Mouse (Mus musculus): ENCODE data around the gene Atpaf2. TPM values are rescaled to one million over a fixed set of nuclear protein-coding genes. Genes with fewer than 3 reads are reported as not detected.

Gene Atpaf2
- polyA plus RNA-seq, 1 experiment from 2014 or later = 26.6 TPM

- Histone ChIP-seq H3K4me3 (ENCODE audit: inconsistent target) (no peak overlapping the region), H3K79me2 (ENCODE audit: inconsistent target) (no peaks in the 10 kb centered on the region), H3K36me3 (ENCODE audit: inconsistent target) (no peaks in the 10 kb centered on the region), H3K27ac (no peak overlapping the region)
- WGBS (ENCODE audit: missing documents) = 78% methylated on average over 6 of the region's 6 CpGs
Measured at GRCm38 (mm10) chr11:60374481-60374880, 43.8 kb downstream of the Atpaf2 start.

GRCm38 (mm10) chr11:60370431-60370830, 47.8 kb downstream of the Atpaf2 start:
- H3K79me2 ChIP-seq (ENCODE audit: inconsistent target) = no peaks in the 10 kb centered on the region
- WGBS (ENCODE audit: missing documents) = 97% methylated on average over 13 of the region's 13 CpGs
- no peak overlapping the region for H3K27ac ChIP-seq
- no peak overlapping the region for H3K4me3 ChIP-seq (ENCODE audit: inconsistent target)
- no peaks in the 10 kb centered on the region for H3K36me3 ChIP-seq (ENCODE audit: inconsistent target)

DNA sequence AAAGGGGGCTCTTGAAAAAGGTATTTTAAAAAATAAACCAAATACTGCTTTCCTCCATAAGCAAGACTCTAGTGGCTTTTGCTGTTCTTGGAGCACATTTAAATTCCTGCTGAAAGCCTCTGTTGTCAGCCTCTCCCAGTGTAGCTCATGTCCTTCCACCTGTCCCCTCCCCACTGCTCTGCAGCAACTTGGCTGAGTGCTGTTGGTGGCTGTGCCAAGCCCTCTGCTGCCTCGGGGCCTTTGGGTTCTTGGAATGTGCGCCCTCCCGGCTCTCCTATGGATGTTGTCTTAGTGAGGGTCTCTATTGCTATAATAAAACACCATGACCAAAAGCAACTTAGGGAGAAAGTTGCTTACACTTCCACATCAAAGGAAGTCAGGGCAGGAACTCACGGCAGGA, 48.8 kb downstream of the Atpaf2 start:
- Histone ChIP-seq H3K79me2 (ENCODE audit: inconsistent target) (no peaks in the 10 kb centered on the region), H3K4me3 (ENCODE audit: inconsistent target) (no peak overlapping the region), H3K36me3 (ENCODE audit: inconsistent target) (no peaks in the 10 kb centered on the region), H3K27ac (no peak overlapping the region)
- 97% methylated on average over 4 of the region's 4 CpGs for WGBS (ENCODE audit: missing documents)

DNA sequence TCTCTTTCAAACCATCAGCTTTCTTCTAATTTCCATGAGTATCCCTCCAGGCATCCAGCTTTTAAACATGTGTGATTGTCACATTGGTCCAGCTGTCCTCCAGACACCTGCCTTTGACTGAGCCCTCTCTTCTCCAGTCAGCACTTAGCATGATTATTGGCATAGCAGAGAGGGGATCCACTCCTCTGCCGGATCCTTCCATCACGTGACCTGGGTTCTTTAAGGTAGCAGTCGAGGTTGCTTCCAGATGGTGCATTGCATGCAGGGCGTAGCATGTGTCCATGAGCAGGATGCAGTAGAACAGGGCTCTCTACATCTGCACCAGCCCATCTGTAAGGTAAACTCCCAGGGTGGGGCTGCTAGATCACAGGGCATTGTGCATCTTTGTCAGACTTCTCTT, 49.3 kb downstream of the Atpaf2 start:
- 51% methylated on average over 4 of the region's 4 CpGs for WGBS (ENCODE audit: missing documents)
- Histone ChIP-seq H3K36me3 (ENCODE audit: inconsistent target) (no peaks in the 10 kb centered on the region), H3K79me2 (ENCODE audit: inconsistent target) (no peaks in the 10 kb centered on the region), H3K4me3 (ENCODE audit: inconsistent target) (no peak overlapping the region), H3K27ac (no peak overlapping the region)

- H3K79me2 ChIP-seq (ENCODE audit: inconsistent target) = no peaks in the 10 kb centered on the region
- H3K27ac ChIP-seq = no peak overlapping the region
- H3K36me3 ChIP-seq (ENCODE audit: inconsistent target) = no peaks in the 10 kb centered on the region
- 72% methylated on average over 3 of the region's 3 CpGs for WGBS (ENCODE audit: missing documents)
- no peak overlapping the region for H3K4me3 ChIP-seq (ENCODE audit: inconsistent target)
Measured at GRCm38 (mm10) chr11:60367256-60367655, 51.0 kb downstream of the Atpaf2 start.

DNA sequence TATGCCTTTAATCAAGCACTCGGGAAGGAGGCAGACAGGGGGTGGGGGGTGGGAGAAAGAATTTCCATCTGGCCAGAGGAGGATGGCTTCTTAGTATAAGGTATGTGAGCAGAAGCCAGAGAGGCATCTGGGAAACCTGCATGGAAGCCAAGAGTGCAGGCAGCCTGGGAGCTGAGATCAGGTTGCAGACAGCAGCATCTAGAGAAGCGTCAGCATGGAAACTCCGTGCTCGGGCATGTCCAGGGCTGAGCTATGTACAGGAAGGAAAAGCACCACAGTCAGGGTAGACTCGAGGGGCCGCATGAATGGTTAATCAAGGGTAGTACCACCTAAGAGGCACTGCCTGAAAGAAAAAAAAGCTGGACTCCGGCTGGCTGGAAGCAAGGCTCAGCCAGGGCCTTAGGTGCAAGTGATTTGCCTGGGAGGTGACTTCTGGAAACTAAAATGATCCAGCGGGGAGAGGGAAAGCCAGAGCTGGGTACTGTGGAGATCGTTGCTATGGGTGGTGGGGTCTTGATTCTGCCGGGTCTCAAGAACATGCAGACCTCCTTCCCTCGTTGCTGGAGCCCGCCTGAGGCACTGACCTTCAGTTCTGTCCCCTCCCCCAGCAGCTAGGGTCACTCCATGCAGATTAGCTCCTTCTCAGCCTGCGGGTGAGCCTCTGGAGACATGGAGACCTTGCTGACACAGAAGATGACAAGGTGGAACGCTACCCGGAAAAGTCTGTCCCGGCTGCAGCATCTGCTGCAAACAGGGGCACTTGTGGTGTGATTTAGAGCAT, 51.8 kb downstream of the Atpaf2 start:
- no peak overlapping the region for H3K27ac ChIP-seq
- WGBS (ENCODE audit: missing documents) = 76% methylated on average over 15 of the region's 16 CpGs
- no peaks in the 10 kb centered on the region for H3K79me2 ChIP-seq (ENCODE audit: inconsistent target)
- H3K36me3 ChIP-seq (ENCODE audit: inconsistent target) = no peaks in the 10 kb centered on the region
- H3K4me3 ChIP-seq (ENCODE audit: inconsistent target) = no peak overlapping the region

DNA sequence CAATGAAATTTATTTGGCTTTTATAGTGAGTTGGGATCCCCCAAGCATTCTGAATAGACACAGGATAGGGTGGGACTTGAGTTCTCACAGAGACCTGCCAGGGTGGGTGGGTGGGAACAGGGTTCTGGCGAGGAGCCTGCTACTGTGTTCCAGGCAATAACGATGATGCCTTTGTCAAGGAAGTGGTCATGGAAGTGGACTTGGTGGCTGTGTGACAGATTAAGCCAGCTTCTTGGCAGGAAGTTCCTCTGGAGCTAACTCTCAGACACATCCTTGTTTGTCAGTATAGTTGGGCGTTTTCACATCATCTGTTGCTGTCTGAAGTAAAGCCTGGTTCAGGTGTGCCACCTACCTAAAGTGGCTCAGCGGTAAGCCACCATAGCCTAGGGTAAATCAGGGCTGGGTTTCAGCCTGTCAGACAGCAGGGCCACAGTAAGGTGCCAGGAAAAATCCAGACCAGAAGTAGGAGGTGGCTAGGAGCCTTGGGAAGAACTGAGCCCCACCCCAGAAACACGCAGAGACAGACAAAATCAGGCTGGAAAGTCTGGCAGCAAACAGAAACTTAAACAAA, 57.5 kb downstream of the Atpaf2 start:
- 82% methylated on average over 5 of the region's 5 CpGs for WGBS (ENCODE audit: missing documents)
- Histone ChIP-seq H3K79me2 (ENCODE audit: inconsistent target) (no peaks in the 10 kb centered on the region), H3K27ac (no peak overlapping the region), H3K36me3 (ENCODE audit: inconsistent target) (no peaks in the 10 kb centered on the region), H3K4me3 (ENCODE audit: inconsistent target) (no peak overlapping the region)

DNA sequence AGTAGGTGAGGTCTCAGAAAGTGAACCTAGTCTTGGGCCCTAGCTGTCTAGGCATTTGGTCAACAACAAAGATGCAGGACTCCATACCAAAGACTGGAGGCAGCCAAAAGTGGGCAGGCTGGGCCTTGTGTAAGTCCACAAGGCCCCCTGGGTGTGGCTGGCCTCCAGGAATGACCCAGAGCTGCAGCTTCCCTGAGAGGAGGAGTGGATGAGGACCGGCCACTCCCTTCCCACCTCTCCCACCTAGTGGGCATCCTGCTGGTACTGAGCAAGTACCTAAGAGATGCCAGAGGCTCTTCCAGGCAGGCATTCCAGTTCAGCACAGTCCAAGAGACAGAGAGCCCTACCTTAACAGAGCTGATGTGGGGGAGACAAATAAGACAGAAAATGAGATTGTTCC, 58.3 kb downstream of the Atpaf2 start:
- 100% methylated on average over 1 of the region's 1 CpGs for WGBS (ENCODE audit: missing documents)
- H3K79me2 ChIP-seq (ENCODE audit: inconsistent target) = no peaks in the 10 kb centered on the region
- no peak overlapping the region for H3K4me3 ChIP-seq (ENCODE audit: inconsistent target)
- no peaks in the 10 kb centered on the region for H3K36me3 ChIP-seq (ENCODE audit: inconsistent target)
- H3K27ac ChIP-seq = no peak overlapping the region

- Histone ChIP-seq H3K79me2 (ENCODE audit: inconsistent target) (no peaks in the 10 kb centered on the region), H3K4me3 (ENCODE audit: inconsistent target) (no peak overlapping the region), H3K36me3 (ENCODE audit: inconsistent target) (no peaks in the 10 kb centered on the region), H3K27ac (peak overlapping the region; percentile 17; the same call in 1 of the 2 replicates)
- WGBS (ENCODE audit: missing documents) = 57% methylated on average over 5 of the region's 5 CpGs
Measured at GRCm38 (mm10) chr11:60359138-60359537, 59.1 kb downstream of the Atpaf2 start.

DNA sequence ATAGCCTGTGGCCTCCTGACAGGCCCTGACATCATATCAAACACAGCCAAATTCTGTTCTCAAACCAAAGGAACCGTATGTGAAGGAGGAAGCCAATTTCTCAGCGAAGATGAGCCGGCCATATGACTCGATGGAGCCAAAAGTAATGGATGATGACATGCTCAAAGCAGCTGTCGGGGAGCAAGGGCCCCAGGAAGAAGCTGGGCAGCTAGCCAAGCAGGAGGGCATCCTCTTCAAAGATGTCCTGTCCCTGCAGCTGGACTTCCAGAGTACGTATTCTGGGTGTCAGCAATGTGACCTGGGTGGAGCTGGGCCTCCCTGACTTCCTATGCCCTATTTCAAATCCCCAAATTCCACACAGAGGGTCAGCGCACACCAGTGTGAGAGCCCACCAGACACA, 59.7 kb downstream of the Atpaf2 start:
- H3K4me3 ChIP-seq (ENCODE audit: inconsistent target) = no peak overlapping the region
- peak overlapping the region; percentile 17 for H3K27ac ChIP-seq
- H3K79me2 ChIP-seq (ENCODE audit: inconsistent target) = no peaks in the 10 kb centered on the region
- WGBS (ENCODE audit: missing documents) = 77% methylated on average over 7 of the region's 7 CpGs
- H3K36me3 ChIP-seq (ENCODE audit: inconsistent target) = no peaks in the 10 kb centered on the region

DNA sequence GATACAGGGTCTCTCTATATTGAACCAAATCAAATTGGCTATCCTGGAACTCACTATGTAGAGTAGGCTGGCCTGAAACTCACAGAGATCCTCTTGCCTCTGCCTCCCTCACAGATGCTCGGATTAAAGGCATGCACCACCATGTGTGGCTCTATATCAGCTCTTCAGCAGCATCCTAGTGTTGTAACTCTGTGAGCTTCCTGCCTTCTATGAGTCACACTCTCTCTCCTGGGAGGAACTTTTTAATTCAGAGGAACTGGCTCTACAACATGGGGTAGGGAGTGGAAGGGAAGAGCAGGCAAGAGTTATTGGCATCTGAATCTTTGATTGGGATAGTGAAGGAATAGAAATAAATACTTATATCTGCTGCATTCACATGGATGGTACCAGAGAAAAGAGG, 61.1 kb downstream of the Atpaf2 start:
- no peak overlapping the region for H3K4me3 ChIP-seq (ENCODE audit: inconsistent target)
- WGBS (ENCODE audit: missing documents) = 20% methylated on average over 1 of the region's 1 CpGs
- peaks cover 3% of the 10 kb centered on the region for H3K79me2 ChIP-seq (ENCODE audit: inconsistent target)
- no peaks in the 10 kb centered on the region for H3K36me3 ChIP-seq (ENCODE audit: inconsistent target)
- H3K27ac ChIP-seq = peak overlapping the region; percentile 25

- WGBS (ENCODE audit: missing documents) = 91% methylated on average over 2 of the region's 2 CpGs
- Histone ChIP-seq H3K36me3 (ENCODE audit: inconsistent target) (no peaks in the 10 kb centered on the region), H3K27ac (0 out of 2 replicates have a peak overlapping the region, but pooled peaks have one; percentile 25), H3K79me2 (ENCODE audit: inconsistent target) (peaks cover 14% of the 10 kb centered on the region), H3K4me3 (ENCODE audit: inconsistent target) (no peak overlapping the region)
Measured at GRCm38 (mm10) chr11:60355952-60356351, 62.3 kb downstream of the Atpaf2 start.

DNA sequence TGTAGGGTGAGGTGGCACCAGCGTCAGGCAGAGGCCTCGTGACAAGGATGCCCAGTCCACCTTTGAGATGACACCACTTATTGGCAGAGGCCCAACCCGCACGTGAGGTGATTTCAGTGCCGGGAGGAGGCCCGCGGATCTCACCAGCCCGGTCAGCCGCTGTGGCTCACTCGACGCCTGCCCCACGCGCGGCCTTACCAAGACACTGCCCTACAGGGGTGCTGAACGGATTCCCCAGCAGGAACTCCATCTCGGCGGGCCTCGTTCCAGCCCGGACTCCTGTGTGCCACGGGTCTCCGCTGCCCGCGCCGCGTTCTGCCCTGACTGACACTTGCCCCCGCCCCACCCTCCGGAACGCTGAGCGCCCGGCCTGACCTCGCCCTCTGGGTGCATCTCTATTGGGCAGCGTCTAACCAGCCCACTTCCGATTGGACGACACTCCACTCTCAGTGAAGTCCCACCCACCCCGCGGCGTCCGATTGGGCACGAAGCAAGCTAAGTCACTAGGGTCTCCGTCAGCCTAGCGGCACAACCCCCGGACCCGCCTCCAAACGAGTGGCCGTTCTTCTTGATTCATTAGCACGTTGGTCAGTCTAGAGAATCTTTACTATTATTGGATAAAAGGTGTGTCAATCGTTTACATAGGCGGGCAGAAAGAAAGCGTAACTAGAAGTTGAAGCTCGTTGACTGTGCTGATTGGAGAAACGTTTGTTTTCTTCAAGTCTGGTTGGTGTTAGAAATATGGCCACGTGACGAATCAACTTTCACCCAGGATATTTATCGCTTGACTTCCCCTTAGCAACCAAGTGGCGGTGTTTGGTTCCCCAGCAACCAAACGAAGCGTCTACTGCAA, 65.5 kb downstream of the Atpaf2 start, which contains the start of the genes Tom1l2 and Drc3:
Tom1l2 (minus strand) TSS at position 347 of the 853 bp plus-strand sequence.
Drc3 (plus strand) TSS at position 771 of the 853 bp plus-strand sequence.
- under 1% methylated on average over 52 of the region's 57 CpGs for WGBS (ENCODE audit: missing documents)
- Histone ChIP-seq H3K36me3 (ENCODE audit: inconsistent target) (no peaks in the 10 kb centered on the region), H3K79me2 (ENCODE audit: inconsistent target) (peaks cover 43% of the 10 kb centered on the region), H3K4me3 (ENCODE audit: inconsistent target) (peak within 1 kb of the TSS; percentile 82), H3K27ac (peak within 1 kb of the TSS; percentile 32)

- Histone ChIP-seq H3K4me3 (ENCODE audit: inconsistent target) (peak overlapping the region; percentile 82), H3K36me3 (ENCODE audit: inconsistent target) (no peaks in the 10 kb centered on the region), H3K79me2 (ENCODE audit: inconsistent target) (peaks cover 43% of the 10 kb centered on the region), H3K27ac (peak overlapping the region; percentile 32)
- WGBS (ENCODE audit: missing documents) = 40% methylated on average over 11 of the region's 11 CpGs
Measured at GRCm38 (mm10) chr11:60351925-60352371, 66.3 kb downstream of the Atpaf2 start.
